Mouse (Mus musculus) megakaryocyte, embryonic 14.5 days (primary cell): ENCODE data around the gene Cdv3. TPM values are rescaled to one million over a fixed set of nuclear protein-coding genes. Genes with fewer than 3 reads are reported as not detected.

ENCODE experiments used
- H3K27me3 ChIP-seq: replicated peaks from 2 replicates; pipeline ENCODE3; 2012; ENCODE audit warnings: inconsistent platforms
- H3K36me3 ChIP-seq: replicated peaks from 2 replicates; pipeline ENCODE3; 2012; ENCODE audit warnings: low read length, inconsistent platforms, mixed read lengths
- H3K4me1 ChIP-seq: 2 replicates; pipeline ENCODE4 v1.6.1; 2012; ENCODE audit warnings: inconsistent platforms
- H3K4me3 ChIP-seq: replicated peaks from 2 replicates; pipeline ENCODE3; 2012; ENCODE audit warnings: moderate library complexity, mild to moderate bottlenecking, inconsistent platforms
- H3K9me3 ChIP-seq: 2 replicates; pipeline ENCODE4 v1.6.1; 2012; ENCODE audit warnings: inconsistent platforms
- FLI1 ChIP-seq: IDR thresholded peaks from 2 replicates; pipeline ENCODE4 v1.6.1; 2012; ENCODE audit warnings: low read length, inconsistent platforms, mixed read lengths
- GATA1 ChIP-seq: IDR thresholded peaks from 3 replicates; pipeline ENCODE4 v1.6.1; 2012; ENCODE audit warnings: mixed read lengths, low read length, inconsistent platforms, borderline replicate concordance
- polyA plus RNA-seq: library from polyadenylated mRNA; stranded (reverse); fragments of >175 nt; gene quantifications from 2 replicates; pipeline ENCODE4 v1.2.3, GENCODE M21; 2012; ENCODE audit warnings: low replicate concordance; ENCODE audit not compliant: insufficient read depth

Gene Cdv3
- polyA plus RNA-seq, 1 experiment: 71.9 TPM

DNA sequence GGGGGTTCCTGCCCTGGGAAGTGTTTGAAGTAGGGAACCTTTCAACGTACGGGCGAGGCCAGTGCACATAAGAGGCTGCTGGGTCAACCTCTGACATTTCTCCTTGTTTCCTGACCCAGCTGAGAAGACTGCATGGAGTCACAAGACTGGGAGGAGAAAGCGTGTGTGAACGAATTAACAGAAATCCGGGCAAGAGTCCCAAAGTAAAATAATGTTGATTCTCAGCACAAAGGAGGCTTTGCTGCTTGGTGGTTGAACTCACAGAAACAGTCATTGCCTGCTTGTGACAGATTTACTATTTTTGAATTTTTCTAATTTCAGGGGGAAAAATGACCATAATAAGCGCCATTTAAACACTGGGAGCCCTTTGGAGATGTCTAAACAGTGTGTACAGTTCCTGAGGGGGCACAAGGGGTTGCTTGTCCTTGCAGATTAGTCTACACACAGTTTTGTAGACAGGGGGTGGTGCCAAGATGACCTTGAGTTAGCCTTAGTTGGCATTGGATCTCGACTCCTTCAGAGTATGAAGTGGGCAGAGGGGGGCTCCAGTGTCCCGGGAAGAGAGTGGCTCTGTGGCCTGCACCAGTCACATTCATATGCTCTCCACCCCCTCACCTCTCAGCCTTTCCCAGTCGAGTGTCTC, 21.5 kb upstream of the Cdv3 start:
- H3K4me1 ChIP-seq: peaks cover 21% of the 10 kb centered on the region
- peaks cover 4% of the 10 kb centered on the region; the same call in 1 of the 2 replicates for H3K9me3 ChIP-seq
- TF ChIP-seq FLI1 (no peak), GATA1 (no peak)
- H3K4me3 ChIP-seq: no peak overlapping the region
- H3K27me3 ChIP-seq: peaks cover 6% of the 10 kb centered on the region
- no peaks in the 10 kb centered on the region for H3K36me3 ChIP-seq

DNA sequence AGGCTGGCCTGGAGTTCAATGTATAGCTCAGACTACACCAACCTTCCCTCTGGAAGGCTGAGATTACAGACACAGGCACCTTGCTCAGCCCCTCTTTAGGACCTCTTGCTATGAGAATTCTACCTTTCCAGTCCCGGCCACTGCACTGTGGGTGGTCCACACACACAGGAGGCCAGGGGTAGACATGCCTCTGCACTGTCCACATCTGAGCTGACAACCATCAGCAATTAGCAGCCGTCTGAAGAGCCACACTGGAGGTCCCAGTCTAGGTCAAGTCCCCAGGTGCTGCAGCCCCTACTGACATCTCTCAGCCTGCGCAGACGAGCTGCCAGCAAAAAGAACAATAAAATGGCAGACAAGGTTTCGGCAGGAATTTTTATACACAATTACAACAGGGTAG, 20.9 kb upstream of the Cdv3 start:
- Histone ChIP-seq H3K36me3 (no peaks in the 10 kb centered on the region), H3K27me3 (peaks cover 1% of the 10 kb centered on the region), H3K4me3 (no peak overlapping the region), H3K9me3 (peaks cover under 1% of the 10 kb centered on the region; the same call in 1 of the 2 replicates), H3K4me1 (peaks cover 18% of the 10 kb centered on the region)
- TF ChIP-seq FLI1 (no peak), GATA1 (no peak)

GRCm38 (mm10) chr9:103385600-103385999, 20.0 kb upstream of the Cdv3 start:
- Histone ChIP-seq H3K27me3 (no peaks in the 10 kb centered on the region), H3K36me3 (no peaks in the 10 kb centered on the region), H3K9me3 (no peaks in the 10 kb centered on the region), H3K4me1 (peaks cover 18% of the 10 kb centered on the region), H3K4me3 (no peak overlapping the region)
- TF ChIP-seq GATA1 (no peak), FLI1 (no peak)

DNA sequence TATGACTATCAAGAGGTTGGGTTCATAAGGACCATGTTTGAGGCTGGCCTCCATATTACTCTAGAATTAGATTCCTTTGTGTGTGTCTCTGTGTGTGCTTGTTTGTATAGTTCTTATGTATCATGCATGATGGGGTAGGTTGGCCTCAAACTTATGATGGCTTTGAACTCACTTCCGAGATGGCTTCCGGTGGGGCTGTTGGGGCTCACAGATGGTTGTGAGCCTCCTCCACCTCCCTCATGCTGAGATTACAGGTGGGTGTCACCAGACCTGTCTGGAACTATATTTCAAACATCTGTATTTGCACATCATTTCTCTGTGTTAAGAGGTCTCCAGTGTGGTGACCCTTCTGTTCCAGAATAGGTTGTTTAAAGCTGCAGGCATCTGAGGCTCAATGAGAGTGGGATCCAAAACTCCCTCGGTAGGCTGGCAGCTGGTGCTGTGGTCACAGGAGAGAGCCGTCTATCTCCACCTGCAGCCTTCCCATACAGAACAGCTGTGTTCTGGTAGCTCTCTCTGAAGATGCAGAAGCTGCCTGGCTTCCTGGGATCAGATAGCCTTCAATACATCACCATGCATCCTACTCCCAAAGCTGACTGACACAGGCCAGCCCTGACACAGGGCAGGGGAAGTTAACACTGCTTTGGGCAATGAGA, 18.6 kb upstream of the Cdv3 start:
- H3K4me3 ChIP-seq: no peak overlapping the region
- H3K36me3 ChIP-seq: no peaks in the 10 kb centered on the region
- H3K9me3 ChIP-seq: no peaks in the 10 kb centered on the region
- H3K27me3 ChIP-seq: no peaks in the 10 kb centered on the region
- peaks cover 21% of the 10 kb centered on the region for H3K4me1 ChIP-seq
- TF ChIP-seq FLI1 (no peak), GATA1 (no peak)

DNA sequence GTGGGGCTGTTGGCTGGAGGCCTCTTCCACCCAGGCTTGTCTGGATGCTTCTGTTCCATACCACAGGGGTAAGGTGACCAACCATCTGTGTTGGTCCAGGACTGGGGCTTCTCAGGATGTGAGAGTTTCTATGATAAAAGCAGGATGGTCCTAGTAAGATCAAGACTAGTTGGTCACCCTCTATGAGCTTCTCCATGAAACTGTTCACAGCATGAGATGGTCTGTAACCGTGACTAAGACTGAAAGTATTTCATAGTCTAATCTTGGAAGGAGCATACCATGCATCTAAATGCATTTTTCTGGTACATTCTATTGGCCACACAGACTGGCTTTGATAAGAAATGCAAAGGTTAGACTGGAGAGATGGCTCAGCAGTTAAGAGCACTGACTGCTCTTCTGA, 17.9 kb upstream of the Cdv3 start:
- no peaks in the 10 kb centered on the region for H3K27me3 ChIP-seq
- no peak overlapping the region for H3K4me3 ChIP-seq
- H3K4me1 ChIP-seq: peaks cover 21% of the 10 kb centered on the region
- TF ChIP-seq FLI1 (no peak), GATA1 (no peak)
- H3K36me3 ChIP-seq: no peaks in the 10 kb centered on the region
- H3K9me3 ChIP-seq: no peaks in the 10 kb centered on the region

DNA sequence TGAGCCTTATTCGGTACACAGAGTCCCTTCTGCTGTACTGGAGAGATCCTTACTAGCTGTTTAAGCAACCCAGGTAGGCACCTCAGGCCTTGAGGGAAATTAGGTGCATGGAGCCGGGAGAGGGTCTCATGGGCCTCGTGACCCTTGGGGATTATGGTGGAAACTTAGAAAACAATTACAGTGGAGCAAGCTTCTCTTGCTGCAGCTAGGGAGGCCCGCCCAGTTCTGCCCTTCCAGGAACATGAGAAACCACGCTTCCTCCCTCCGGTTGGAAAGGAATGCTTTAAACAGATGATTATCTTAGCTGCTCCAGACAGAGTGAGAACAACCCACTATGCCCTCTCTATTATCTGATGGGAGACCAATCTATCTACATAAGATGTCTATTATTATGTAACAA, 17.3 kb upstream of the Cdv3 start:
- TF ChIP-seq GATA1: no peak
- TF ChIP-seq FLI1: no peak
- H3K9me3 ChIP-seq: no peaks in the 10 kb centered on the region
- H3K27me3 ChIP-seq: no peaks in the 10 kb centered on the region
- no peaks in the 10 kb centered on the region for H3K36me3 ChIP-seq
- H3K4me3 ChIP-seq: no peak overlapping the region
- H3K4me1 ChIP-seq: peaks cover 21% of the 10 kb centered on the region

- no peaks in the 10 kb centered on the region for H3K36me3 ChIP-seq
- peaks cover 4% of the 10 kb centered on the region for H3K27me3 ChIP-seq
- peaks cover 21% of the 10 kb centered on the region for H3K4me1 ChIP-seq
- no peaks in the 10 kb centered on the region for H3K9me3 ChIP-seq
- H3K4me3 ChIP-seq: no peak overlapping the region
- TF ChIP-seq GATA1 (no peak), FLI1 (no peak)
Observed at GRCm38 (mm10) chr9:103380566-103380965, 14.9 kb upstream of the Cdv3 start.

DNA sequence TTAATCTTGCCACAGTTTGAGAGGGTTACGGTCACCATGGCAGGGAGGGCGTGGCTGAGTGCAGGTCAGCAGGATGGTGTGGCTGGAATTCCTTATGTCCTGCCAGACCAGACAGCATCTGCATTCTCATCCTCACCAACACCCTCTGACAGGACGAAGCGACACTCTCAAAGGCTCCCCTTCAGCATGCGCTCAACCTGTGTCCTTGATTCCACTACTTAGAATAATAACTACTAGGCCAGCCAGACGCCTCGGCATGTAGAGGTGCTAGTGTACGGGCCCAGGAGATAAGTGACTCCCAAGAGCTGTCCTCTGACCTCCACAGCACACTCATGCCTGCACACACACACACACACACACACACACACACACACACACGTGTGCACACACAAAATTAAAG, 13.6 kb upstream of the Cdv3 start:
- TF ChIP-seq FLI1: no peak
- TF ChIP-seq GATA1: no peak
- Histone ChIP-seq H3K9me3 (no peaks in the 10 kb centered on the region), H3K4me3 (no peak overlapping the region), H3K27me3 (peaks cover 4% of the 10 kb centered on the region), H3K4me1 (peaks cover 18% of the 10 kb centered on the region), H3K36me3 (no peaks in the 10 kb centered on the region)

- H3K9me3 ChIP-seq: no peaks in the 10 kb centered on the region
- TF ChIP-seq GATA1 (no peak), FLI1 (no peak)
- no peaks in the 10 kb centered on the region for H3K36me3 ChIP-seq
- peaks cover 6% of the 10 kb centered on the region for H3K27me3 ChIP-seq
- peaks cover 18% of the 10 kb centered on the region for H3K4me1 ChIP-seq
- H3K4me3 ChIP-seq: no peak overlapping the region
Observed at GRCm38 (mm10) chr9:103378686-103379085, 13.0 kb upstream of the Cdv3 start.
